Mouse (Mus musculus): ENCODE data around the gene Gm17324. TPM values are rescaled to one million over a fixed set of nuclear protein-coding genes. Genes with fewer than 3 reads are reported as not detected.

Gm17324 gene
- total RNA-seq, 2 experiments from 2014 or later = not detected

- no peak for ATAC-seq (replicated peaks; ENCODE audit: low FRiP score, poor library complexity, severe bottlenecking)
Measured at GRCm38 (mm10) chr9:78474270-78474669, 25.7 kb upstream of the Gm17324 start.

- ATAC-seq (replicated peaks; ENCODE audit: low FRiP score, poor library complexity, severe bottlenecking) = no peak
Measured at GRCm38 (mm10) chr9:78473588-78473987, 25.0 kb upstream of the Gm17324 start.

DNA sequence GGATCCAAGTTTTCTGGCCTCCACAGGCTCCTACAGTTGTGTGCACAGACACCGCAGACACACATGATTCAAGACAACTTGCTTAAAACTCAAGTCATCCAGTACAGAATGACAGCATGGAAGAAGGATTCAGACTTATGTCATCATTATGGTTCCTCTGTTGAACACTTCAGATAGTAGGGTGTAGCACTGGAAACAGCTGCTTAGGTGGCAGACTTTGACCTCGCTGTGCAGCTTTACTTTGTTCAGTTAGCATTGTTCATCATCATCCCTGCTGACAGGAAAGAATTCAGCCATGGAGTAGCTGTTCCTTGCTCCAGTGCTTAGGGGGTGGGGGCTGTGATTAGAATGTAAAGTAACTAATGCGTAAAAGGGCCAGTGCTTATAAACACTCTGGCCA, 17.1 kb upstream of the Gm17324 start:
- ATAC-seq (replicated peaks; ENCODE audit: low FRiP score, poor library complexity, severe bottlenecking) = no peak

GRCm38 (mm10) chr9:78463337-78463736, 14.8 kb upstream of the Gm17324 start:
- no peak for ATAC-seq (replicated peaks; ENCODE audit: low FRiP score, poor library complexity, severe bottlenecking)

GRCm38 (mm10) chr9:78457026-78457425, 8.4 kb upstream of the Gm17324 start:
- no peak for ATAC-seq (replicated peaks; ENCODE audit: low FRiP score, poor library complexity, severe bottlenecking)

DNA sequence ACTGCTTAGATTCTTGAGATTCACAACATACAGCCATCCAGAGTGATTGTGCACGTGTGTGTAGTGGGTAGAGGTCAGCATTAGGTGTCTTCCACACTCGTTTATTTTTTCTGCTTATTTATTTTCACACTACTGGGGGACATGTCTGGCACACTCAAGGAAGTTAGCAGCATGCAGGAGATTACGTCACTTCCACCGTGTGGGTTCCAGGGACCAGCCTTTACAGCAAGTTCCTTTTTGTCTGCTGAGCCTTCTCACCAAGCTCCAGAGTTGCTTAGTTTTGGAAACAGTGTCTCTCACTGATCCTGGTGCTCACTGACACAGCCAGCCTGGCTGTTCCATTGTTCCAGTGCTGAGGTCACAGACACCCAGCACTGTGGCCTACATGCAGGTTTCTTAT, 2.8 kb upstream of the Gm17324 start:
- ATAC-seq (replicated peaks; ENCODE audit: low FRiP score, poor library complexity, severe bottlenecking) = no peak

GRCm38 (mm10) chr9:78450404-78450803, 1.8 kb upstream of the Gm17324 start:
- ATAC-seq (replicated peaks; ENCODE audit: low FRiP score, poor library complexity, severe bottlenecking) = no peak

- ATAC-seq (replicated peaks; ENCODE audit: low FRiP score, poor library complexity, severe bottlenecking) = no peak
Measured at GRCm38 (mm10) chr9:78447606-78447972, 997 bp downstream of the Gm17324 start.

DNA sequence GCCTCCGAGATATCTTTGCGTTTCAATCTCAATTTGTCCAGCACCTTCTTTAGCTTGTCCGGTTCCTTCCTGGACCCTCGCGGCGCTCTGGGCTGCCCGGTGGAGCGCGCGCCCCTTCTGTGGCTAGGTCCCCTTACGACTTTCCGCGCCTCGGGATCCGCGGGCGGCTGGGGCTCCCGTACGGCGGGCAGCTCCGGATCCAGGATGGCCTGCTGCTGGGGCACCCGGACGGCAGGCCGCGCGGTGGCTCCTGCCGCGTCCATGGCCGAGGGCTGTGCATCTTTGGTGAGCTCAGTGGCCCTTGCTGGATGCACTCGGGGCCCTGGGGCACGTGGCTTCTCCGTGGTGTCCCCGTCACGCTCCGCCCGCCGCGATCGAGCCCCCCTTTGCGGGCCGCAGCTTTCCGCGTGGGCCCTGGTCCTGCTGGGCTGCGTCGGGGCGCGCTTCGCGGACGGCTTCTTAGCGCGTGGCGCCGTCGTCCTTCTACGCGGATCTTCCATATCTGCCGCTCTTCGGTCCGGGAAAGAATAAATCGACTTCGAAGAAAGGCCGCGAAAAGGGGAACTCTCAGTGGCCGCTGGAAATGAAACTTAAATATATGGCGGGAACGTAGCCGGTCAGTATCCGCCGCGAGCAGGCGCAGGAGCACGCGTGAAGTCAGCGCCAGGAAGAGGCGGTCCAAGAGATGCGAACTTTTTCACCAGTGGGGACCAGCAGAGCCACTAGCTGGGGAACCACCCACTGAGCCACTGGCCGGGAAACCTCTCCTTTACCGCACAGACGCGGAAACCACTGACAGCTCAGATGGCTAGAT, 5.8 kb downstream of the Gm17324 start, which contains the start of gene Cgas:
Gene Cgas, minus strand, starts transcription at position 659 of the 814 bp plus-strand sequence.
- peak; percentile 44; the same call in 1 of the 2 replicates for ATAC-seq (replicated peaks; ENCODE audit: low FRiP score, poor library complexity, severe bottlenecking)

- 0 out of 2 replicates have a peak, but pooled peaks have one; percentile 33 for ATAC-seq (replicated peaks; ENCODE audit: low FRiP score, poor library complexity, severe bottlenecking)
Measured at GRCm38 (mm10) chr9:78442237-78442578, 6.4 kb downstream of the Gm17324 start.

DNA sequence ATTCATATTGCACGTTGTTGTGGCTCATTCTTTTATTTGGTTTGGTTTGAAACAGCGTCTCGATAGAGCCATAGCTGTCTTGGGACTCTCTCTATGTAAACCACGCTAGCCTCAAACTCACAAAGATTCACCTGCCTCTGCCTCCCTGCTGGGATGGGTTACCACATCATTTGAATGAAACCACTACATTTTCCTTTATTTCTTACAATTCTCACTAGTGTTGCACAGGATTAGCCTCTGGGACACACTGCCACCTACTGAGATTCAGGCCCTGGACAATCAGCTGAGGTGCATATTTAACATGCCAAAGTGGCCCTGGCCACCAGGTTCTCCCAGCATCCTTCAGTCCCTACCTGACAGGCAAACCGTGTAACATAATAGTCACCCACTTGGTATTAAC, 9.2 kb downstream of the Gm17324 start:
- no peak for ATAC-seq (replicated peaks; ENCODE audit: low FRiP score, poor library complexity, severe bottlenecking)

DNA sequence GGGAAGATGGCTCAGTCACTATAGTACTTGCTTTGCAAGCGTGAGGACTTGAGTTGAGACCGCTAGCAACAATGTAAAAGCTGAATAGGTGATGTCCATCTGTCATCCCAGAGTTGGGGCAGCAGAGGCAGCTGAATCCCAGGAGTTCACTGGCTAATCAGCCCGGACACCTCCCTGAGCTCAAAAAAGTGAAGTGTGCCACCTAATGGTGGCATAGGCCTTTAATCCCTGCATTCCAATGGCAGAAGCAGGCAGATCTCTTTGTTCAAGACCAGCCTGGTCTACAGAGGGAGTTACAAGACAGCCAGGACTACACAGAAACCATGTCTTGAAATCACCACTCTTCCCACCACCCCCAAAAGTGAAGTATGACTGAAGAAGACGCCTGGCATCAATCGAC, 16.1 kb downstream of the Gm17324 start:
- ATAC-seq (replicated peaks; ENCODE audit: low FRiP score, poor library complexity, severe bottlenecking) = no peak

DNA sequence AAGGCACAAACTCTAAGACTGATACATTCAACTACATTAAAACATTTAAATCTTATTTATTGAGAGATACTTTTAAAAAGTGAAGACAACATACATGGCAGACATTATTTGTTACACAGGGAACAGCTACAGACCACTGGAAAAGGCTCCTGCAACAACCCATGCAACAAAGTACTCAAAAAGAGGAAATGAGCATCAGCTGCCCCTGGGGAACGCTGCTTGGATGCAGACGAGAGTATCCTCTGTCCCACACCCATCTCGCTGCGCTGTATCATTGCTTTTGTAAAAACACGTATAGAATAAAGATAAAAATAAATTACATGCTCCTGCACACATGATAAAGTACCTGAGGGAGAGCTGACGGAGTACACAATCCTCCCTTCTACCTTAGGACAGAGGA, 18.1 kb downstream of the Gm17324 start:
- no peak for ATAC-seq (replicated peaks; ENCODE audit: low FRiP score, poor library complexity, severe bottlenecking)

DNA sequence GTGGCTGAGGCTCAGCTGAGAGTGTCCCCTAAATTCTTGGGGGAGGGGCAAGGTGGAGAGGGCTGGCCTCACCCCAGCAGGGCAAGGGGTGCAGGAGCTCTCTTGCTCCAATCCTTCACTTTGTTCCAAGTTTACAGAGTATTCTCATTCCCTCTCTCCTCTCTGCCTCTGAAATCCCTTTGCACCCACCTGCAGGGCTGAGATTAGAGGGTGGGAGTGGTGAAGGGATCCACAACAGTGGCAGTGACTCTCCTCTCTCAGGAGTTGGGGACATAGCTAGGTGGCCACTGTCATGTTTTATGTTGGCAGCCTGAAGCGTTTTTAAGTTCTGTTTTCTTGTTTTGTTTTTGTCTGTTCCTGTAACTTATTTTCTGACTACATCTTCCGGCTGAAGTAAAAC, 19.0 kb downstream of the Gm17324 start:
- no peak for ATAC-seq (replicated peaks; ENCODE audit: low FRiP score, poor library complexity, severe bottlenecking)

DNA sequence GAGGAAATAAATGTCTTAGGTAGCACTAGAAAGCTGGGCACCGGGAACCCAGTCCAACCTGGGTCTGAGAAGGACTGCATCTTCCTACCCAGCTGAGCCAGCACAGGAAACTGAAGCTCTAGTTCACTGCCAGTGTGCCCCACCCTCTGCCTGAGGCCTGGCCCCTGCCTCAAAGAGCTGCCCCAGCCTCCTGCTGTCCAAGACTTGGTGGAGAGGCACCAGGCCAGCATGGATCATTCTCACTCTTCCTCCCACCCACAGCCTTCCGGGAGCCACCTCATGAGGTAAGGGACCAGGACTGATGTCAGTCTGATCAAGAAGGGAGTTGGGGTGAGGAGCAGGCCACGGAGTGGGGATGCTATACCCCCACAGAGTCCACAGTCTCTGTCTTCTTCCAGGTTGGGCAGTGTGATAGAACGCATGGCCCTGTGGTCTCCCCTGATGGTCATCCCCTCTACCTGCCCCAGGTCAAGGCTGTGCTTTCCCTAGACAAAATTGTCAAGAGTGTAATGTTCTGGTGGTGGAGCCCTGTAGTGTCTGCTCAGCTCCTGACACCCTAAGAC, 19.6 kb downstream of the Gm17324 start:
- ATAC-seq (replicated peaks; ENCODE audit: low FRiP score, poor library complexity, severe bottlenecking) = no peak

DNA sequence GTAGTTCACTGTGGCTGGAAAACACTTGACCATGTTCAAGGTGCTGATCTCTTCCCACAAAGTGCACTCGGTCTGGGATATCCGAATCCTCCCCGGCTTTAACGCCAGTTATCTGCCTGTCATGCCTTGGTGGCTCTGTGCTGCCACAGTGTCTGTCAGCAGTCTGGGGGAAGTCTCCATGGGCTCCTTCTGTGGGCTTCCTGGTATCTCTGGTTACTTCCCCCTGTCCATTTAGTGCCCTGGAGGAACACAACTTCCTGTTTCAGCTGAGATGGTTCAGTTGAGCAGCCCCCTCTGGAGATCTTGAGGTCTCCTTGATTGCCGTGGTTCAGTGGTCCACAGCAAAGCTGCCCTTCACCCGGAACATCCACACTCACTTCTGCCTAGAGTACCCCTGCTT, 20.4 kb downstream of the Gm17324 start:
- ATAC-seq (replicated peaks; ENCODE audit: low FRiP score, poor library complexity, severe bottlenecking) = no peak

DNA sequence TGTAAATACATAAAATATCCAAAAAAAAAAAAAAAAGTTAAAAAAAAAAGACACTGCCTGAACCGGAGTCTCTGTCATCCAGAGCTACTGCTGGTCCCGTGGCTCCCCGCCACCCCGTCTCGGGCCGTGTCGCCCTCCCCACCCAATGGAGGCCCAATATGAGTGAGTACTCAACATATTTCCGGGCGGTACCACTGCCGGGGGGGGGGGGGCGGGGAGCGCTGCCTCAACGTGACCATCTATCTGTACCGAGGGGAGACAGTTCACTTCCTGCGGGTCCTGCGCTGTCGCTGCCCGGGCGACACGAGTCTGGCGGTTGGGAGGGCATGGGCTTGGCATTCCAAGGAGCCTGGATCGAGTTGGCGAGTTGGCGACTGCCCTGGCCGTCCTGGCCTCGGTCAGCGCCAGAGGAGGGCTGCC, 21.2 kb downstream of the Gm17324 start:
- no peak for ATAC-seq (replicated peaks; ENCODE audit: low FRiP score, poor library complexity, severe bottlenecking)

DNA sequence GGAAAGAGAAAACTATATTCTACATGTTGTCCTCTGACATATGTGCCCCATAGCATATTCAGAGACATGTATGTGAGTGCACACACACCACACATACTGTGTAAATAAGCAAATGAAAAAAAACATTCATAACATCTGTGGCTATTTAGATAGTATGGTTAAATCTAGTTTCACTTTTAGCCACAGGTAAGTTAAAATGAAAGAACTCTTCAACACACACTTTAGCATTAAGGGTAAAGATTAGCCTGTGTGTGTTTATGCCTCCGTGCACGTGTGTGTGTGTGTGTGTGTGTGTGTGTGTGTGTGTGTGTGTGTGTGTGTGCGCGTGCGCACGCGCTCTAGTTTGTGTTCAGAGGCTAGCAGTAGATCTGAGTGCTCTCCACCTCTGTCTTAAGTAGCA, 47.0 kb downstream of the Gm17324 start:
- ATAC-seq (replicated peaks; ENCODE audit: low FRiP score, poor library complexity, severe bottlenecking) = no peak

- ATAC-seq (replicated peaks; ENCODE audit: low FRiP score, poor library complexity, severe bottlenecking) = no peak
Measured at GRCm38 (mm10) chr9:78400570-78400969, 48.0 kb downstream of the Gm17324 start.
